Mouse (Mus musculus) lung, postnatal 25 days (tissue): ENCODE results near the gene Mcemp1.
A peak's percentile ranks its signal among the peaks of the same experiment; 100 is the strongest.

Experiments used
- DNase-seq: peaks from one replicate; pipeline ENCODE4 v3.0.0; 2022; ENCODE audit warnings: low spot score

Gene Mcemp1

DNA sequence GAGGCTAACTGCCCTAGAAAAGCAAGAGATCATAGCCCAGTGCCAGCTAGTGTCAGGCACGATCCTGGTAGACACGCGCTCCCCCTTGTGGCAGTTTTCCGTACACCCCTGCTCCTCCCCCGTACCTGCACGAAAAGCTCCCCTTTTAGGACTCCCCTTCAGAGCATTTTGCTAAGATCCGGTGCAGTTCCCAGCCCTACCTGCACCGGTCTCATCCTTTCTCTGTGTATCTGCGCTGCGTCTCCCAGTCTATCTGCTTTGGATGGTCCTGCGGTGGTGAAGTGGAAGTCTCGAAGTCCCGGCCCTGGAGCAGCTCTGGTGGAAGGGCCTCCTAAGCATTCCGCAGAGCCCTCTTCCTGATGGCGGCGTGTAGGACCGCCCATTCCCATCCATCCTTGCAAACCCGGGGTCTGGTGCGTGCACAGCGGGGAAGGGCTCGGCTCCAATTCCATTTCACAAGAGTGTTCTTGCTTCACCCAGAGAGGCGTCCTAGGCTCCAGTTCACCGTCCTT is 6.5 kb downstream of the Mcemp1 start, which contains the start of gene Fcor:
Fcor (minus strand) TSS at position 383 of the 512 bp plus-strand sequence.
- DNase-seq, result peak; percentile 85

DNA sequence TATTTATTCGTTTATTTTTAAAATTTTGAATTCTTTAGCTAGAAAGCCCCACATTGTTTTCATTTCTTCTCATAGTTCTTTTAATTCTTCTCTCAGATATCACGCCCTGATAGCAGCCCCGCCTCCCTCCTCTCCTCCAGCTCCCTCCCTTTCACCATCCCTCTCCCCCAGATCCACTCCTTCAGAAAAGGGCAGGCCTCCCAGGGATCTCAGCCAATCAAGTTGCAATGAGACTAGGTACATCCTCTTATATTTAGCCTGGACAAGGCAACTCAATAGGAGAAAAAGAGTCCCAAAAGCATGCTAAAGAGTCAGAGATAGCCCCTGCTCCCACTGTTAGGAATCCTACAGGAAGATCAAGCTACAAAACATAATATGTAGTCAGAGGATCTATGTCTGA is 9.1 kb downstream of the Mcemp1 start:
- DNase-seq, result no peak

DNA sequence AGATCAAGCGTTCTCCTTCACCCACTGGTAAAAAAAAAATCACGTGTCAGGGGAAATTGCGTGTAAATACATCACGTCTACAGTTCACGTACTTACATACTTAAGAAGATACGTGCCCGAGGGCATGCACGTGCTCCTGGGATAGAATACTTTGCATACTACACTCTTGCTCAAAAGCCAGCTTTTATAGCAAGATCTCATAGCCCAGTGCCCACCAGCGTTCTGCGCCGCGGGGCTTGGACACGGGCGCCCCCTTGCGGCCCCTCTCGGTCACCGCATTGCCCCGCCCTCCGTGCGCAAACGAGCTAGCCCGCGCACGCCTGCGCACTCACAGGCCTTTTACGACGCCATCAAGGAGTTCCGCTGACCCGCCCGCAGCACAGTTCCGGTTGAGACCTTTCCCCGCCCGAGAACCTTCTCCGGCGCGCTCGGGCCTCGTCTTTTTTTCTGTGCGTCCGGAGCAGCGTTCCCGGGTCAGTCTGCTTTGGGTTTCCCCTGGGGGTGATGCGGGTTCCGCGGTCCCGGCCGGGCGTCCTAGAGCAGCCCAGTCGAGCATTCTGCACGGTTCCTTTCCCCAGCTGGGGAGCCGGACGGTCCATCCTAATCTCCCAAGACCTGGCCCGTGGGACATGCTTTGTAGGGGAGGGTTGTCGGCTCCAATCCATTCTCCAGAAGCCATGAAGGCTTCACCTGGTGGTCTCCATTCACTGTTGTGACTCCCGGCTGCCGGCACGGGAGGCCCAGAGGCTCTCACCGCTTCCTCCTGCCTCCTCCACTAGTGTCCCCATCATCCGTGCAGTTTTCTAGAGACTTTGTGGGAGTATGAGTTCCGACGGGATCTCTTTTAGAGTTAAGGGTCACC is 10.8 kb downstream of the Mcemp1 start, which contains the start of gene Trappc5:
Trappc5 (plus strand) TSS at position 169 of the 862 bp plus-strand sequence.
- DNase-seq, result peak; percentile 94

DNA sequence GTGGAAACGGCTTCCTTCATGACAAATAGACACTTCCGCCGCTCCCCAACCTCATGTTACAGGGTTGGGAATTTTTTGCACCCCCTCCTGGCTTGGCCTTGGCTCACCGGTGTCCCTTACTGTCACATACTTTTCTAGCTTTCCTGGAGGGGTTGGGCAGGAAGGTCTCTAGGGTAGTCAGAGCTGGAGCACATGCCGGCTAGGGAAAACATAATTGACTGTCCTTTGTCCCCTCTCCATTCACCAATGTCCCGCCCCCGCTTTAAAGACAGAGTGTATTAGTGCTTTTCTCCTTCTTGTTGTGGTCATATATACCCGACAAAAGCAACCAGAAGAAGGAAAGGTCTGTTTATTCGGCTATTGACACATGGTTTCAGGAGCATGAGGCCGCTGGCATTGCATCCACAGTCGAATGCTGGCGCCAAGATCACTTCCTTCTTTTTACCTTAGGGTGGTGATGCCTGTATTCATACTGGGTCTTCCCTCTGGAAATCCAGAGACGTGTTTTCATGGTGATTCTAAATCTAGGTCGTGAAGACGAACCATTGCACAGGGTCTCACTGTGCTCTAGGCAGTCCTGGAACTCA is 11.5 kb downstream of the Mcemp1 start:
- no peak for DNase-seq

DNA sequence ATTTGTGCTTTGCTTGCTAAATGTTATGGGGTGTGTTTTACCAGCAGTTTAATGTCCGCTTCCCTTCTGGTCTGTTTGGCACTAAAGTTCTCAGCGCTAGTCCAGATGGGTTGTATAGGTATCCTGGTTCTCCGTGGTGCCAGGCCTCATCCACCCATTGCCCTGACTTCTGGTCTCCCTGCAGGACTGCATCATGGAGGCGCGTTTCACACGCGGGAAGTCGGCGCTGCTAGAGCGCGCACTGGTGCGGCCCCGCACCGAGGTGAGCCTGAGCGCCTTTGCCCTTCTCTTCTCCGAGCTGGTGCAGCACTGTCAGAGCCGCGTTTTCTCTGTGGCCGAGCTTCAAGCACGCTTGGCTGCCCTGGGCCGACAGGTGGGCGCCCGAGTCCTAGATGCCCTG is 13.3 kb downstream of the Mcemp1 start:
- no peak for DNase-seq

DNA sequence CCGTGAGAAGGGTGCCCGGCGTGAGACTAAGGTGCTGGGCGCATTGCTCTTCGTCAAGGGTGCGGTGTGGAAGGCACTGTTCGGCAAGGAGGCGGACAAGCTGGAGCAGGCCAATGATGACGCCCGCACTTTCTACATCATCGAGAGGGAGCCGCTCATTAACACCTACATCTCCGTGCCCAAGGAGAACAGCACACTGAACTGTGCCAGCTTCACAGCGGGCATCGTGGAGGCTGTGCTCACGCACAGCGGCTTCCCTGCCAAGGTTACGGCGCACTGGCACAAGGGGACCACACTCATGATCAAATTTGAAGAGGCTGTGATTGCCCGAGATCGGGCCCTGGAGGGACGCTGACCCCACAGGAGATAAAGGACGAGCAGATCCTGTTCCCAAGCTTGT is 13.7 kb downstream of the Mcemp1 start:
- DNase-seq, result no peak

DNA sequence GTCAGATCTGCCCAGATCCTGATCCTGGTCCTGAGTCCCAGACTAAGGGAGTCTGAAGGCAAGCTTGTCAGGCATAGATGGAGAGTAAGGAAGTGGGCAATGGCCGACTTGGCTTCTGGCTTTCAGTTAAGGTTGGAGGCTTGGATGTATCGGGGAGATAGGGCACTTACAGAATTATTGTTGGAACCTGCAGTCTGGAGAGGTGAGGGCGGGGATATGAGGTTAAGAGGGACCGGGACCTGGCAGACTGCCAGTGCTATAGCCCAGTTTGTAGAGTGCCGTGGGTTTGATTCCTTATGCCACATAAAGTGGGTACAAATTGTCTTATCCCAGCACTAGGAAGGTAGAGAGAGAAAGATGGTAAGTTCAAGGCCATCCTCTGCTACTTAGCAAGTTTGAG is 14.1 kb downstream of the Mcemp1 start:
- no peak for DNase-seq

DNA sequence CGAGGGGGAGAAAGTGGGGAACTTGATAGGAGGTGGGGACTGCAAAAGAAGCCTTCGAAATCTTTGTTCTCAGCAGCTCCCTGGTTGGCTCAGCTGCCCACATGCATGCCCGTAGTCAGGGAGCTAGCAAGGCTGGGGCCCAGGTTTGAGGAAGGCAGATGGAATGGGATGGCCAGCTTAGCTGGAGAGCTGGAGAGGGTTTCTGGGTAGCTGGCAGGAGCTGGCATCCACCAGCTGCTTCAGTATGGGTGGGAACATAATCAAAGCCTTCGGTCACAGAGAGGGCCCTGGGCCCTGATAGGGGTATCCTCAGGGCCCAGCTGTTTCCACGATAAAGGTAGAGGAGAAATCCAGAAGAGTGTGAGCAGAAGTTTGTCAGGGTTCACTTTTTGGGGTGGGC is 16.9 kb downstream of the Mcemp1 start:
- DNase-seq, result no peak

DNA sequence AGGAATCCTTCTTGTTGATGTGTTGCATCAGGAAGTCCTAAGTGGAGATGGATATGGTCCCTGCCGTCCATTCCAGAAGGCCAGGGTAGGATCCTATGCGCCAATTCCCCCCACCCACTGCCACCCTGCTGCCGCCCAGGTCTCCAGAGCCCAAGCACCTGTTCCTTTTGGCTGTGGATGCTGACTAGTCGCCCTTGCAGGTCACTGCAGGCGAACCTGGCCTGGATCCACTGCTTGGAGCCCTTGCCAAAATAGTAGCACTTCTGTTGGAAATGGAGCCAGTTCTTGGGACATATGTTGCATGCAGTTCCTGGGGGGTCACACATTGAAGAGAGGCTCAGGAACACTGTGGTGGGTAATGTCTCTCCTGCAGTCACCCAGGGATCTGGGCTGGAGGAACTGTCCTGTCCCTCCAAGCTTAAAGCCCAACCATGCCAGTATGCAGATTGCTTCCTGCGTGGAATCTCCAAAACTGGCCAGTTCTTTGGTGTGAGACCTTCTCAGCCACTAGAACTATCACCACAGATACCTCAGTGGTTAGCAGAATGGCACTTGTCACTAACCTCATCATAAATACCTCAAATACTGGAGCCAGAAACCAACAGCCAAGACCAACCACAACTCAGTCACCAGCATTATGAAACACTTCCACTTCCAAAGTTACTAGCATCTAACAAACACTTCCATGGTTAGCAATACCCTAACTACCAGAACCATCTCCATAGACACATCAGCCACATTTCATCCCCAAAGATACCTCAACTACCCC is 18.0 kb downstream of the Mcemp1 start:
- DNase-seq, result no peak

DNA sequence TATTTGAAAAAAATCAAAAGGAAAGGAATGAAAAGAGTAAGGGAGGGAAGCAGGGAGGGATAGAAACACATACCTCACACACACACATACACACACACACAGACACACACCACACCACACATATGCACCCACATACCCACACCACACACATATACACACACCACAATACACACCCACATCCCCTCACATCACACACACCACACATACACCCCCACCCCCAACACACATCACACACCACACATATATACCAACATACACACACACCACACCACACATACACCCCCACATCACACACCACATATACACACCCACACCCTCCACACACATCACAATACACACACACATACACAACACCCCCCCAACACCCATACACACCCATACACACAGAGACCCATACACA is 19.0 kb downstream of the Mcemp1 start:
- no peak for DNase-seq

DNA sequence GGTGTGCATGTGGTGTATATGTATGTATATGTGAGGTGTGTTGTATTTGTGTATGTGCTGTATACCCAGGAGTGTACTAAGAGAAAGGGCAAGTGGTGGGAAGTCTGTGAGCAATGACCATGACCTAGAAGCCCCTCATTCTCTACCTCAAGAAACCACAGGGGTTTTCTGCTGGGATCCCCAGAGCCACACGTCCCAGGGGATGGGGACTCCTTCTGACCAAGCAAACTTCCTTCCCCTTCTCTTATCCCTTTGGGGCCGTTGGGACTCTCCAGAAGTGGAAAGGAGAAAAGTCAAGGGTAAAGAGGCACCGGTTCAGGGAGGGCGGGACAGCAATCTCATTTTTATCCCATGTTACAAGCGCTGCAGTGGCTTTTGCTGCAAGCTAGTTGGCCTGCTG is 19.9 kb downstream of the Mcemp1 start:
- DNase-seq, result no peak

DNA sequence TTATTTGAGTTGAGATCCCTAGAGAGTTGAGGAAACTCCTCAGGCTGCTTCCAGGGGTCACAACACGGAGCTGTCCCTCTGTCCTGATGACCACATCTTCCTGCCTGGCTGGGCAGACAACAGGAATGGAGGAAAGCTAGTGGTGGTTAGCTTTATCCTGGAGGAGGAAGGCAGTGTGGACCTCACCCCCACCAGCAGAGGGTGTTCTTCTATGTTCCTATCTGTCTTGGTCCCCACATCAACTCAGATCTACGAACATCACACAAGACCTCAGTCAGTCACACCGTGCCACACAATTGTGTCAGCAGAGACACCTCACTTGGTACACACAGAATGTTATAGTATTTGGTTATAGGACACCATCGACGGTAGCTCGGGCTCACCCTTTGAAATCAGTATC is 22.0 kb downstream of the Mcemp1 start:
- DNase-seq, result no peak

DNA sequence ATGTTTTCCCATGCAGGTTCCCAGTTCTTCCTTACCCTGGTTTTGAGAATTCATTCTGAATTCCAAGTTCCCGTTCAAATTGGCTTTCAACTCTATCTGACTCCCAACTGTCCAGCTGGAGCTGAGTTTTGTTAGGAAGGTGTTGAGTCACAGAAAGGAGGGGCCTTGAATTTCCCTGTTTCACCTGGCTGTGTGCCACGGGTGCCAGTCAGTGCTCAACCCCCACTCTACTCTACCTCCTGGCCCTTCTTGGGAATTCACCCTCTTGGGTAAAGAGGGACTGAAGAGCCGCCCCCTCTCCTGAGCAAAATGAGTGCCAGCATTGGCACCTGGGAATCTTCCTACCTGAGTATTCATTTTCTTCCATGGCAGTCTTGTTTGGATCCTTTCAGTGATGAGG is 25.2 kb downstream of the Mcemp1 start:
- no peak for DNase-seq

DNA sequence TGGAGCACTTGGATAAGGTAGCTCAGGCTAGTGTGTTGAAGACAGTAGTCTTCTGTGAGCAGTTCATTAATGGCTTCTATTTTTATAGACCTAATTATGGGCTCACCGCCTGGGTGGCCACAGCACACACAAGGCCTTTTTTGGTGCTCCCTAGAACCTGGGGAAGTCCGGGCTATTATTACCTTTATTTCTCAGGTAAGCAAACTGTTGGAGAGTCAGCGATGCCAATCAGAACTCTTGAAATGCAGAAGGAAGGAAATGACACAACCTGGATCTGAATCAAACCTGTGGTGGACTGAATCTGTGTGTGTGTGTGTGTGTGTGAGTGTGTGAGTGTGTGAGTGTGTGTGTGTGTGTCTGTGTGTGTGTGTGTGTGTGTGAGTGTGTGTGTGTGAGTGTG is 28.6 kb downstream of the Mcemp1 start, which contains the start of gene Fcer2a:
Fcer2a (minus strand) TSS at position 55 of the 400 bp plus-strand sequence.
- DNase-seq, result peak; percentile 37

DNA sequence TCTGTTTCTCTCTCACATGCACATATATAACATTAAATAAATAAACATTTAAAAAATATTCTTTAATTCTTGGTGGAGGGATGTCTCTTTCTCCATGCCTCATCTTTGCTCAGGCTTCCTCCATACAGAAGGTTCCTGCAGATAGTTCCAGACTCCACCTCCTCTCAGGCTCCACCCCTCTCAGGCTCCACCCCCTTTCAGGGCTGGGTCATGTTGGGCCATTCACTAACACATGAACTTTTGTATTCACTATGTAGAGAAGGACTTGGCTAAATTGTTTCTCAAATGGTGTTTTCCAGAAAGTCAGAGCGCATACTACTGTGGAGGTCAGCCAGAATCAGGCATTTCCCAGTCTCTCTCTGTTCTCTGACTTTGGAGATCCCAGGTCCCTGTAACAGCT is 35.9 kb downstream of the Mcemp1 start:
- no peak for DNase-seq

DNA sequence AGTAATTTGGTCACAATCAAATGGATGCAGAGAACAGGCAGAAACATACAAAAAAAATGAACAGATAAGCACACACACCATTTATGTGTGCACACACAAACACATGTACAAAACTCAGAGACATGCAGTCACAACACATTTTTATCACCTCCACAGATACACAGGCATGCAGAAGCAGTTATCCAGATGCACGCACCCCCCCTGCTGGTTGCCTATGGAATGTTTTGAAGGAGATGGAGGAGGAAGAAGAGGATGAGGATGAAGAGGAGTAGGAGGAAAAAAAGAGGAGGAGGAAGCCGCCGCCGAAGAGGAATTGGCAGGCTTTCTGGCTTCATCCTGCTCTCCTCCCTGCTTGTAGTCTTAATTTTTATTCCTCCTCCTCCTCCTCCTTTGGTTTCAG is 40.2 kb downstream of the Mcemp1 start:
- DNase-seq, result no peak

DNA sequence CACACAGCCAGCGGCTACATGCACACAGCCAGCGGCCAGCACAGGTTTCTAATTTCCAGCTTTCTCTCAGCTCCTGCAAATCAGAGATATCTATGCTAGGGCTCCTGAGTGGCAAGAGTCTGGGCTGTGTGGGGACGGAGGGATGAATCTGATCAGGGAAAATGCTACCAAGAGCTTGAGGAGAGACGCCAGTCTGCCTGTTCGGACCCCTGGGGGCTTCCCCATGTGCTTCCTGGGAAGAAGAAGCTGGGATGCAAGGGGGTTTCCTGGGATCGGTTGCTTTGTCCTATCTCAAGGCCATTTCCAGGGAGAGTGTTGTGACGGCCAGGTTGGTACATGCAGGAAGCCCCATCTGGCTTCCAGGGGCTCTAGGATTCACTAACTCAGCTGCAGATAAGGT is 42.1 kb downstream of the Mcemp1 start:
- DNase-seq, result no peak

DNA sequence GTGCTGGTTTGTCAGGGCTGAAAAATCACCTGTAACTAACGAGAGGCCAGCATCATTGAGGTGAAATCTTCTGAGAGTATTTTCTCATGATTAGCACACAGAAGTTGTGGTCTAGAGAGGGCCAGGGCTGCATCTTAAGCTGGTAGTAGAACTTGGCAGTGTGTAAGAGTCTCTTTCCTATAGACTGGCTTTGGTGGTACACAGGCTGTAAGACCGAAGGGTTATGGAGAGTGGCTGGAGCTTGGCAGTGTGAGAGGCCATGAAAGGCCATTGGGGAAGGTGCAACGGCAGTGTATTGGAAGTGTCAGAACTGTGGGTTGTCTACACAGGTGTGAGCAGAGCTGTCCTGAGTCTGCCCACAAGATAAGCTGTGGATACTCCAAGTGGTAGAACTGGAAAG is 44.8 kb downstream of the Mcemp1 start:
- no peak for DNase-seq

DNA sequence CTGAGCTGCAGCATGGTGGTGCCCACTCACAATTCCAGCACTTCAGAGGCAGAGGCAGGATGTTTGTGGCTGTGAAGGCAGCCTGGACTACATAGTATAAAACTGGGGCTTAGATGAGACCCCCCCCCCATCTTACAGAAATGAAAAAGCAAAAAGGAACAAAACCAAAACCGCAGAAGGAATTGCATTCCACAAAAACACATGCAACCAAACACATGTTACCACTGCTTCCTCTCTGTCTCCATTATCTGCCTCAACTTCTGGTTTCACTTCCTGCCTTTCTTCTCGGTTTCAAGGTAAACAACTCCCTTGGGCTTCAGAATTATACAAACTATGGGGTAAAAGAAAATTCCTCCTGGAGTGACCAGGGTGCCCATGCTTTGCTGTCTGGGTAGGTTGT is 46.1 kb downstream of the Mcemp1 start:
- DNase-seq, result peak; percentile 38

DNA sequence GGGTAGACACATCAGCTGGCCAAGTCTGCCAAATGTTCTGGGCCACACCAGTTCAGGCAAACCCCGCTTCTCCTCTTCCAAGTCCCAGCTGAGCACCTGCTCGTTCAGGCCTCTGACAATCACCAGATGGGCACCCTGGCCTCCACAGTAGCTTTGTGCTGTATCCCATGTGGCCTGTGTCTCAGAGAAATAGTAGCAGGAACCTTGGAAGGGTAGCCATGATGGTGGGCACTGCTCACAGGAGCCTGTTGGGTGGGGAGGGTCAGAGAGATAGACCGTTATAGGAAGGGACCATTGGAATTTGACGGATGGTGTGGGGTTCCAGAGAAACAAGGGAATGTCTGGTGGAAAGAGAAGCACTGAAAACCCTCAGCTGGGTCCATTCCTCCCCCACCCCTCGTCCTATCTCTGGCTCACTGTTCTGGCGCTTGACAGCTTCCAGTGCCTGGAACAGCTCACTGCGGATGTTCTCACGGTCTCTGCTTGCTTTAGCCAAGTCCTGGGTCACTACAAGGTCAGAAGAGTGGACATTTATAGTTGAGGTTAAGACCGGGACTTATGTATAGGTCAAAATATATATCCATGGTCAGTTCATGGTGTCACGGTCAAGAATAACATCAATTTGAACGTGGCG is 51.9 kb downstream of the Mcemp1 start:
- DNase-seq, result no peak

DNA sequence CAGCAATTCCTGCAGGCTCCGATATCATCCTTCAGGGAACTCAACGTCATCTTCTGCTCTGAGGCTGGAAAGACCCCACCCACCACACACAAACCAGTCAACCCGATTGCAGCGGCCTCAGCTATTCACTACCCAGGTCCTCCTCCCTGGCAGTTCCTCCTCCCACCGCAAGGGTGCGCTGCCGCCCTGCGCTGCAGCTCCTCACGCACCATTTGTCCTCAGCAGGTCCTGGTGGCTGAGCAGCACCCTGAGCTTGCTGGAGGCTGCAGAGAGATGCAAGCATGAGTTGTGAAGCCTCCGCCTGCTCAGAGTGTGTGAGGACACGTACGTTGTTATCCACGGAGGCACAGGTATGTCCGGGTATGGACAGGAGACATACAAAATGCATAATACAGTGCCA is 53.0 kb downstream of the Mcemp1 start:
- peak; percentile 69 for DNase-seq
